Mouse (Mus musculus): ENCODE measurements around the gene Hnrnpul2. TPM values are rescaled to one million over a fixed set of nuclear protein-coding genes. Genes with fewer than 3 reads are reported as not detected.
"Not testable (repeated sequence)": the region's sequence is repeated elsewhere in the genome, so short reads cannot be mapped to it uniquely, and the experiment has no call there.

The Hnrnpul2 gene
- polyA plus RNA-seq, 1 experiment from 2014 or later = 5.4 TPM

DNA sequence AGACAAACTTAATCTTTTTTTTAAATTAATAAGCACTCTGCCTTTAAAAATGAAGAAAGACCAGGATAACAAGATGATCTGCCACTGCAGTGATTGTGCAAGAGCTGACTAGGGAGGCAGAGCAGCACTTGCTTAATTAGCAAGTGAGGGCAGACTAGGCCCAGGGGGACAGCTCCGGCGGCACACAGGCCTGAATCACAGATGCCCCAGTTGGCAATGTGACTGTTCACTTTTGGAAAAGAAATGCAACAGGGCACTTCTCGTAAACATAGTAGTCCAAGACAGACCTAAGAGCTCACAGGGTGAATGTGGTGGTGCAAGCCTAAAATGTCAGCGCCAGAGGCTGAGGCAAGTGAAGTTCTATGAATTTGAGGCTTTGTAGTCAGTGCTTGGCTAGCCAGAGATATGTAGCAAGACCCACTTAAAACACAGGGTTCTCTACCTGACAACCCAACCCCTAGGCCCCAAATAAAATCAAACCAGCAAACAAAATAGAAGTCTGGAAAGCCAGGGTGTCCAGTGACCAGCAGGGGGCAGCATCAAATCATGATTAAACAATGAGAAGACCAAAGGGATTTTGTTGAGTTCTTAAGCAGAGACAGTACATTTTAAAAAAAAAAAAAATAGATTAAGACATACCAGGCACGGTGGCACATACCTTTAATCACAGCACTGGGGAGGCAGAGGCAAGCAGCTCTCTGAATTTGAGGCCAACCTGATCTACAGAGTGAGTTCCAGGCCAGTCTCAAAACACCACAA is 24.7 kb downstream of the Hnrnpul2 start:
- no peak overlapping the region for H3K27ac ChIP-seq
- 66% methylated on average over 5 of the region's 5 CpGs for WGBS
- DNase-seq (ENCODE audit: extremely low spot score, low spot score) = peak; percentile 66
- H3K4me1 ChIP-seq = peaks cover 21% of the 10 kb centered on the region
- no peaks in the 10 kb centered on the region for H3K27me3 ChIP-seq (ENCODE audit: poor library complexity, severe bottlenecking)
- no peaks in the 10 kb centered on the region for H3K9me3 ChIP-seq
- H3K36me3 ChIP-seq (replicated peaks) = peaks cover 61% of the 10 kb centered on the region
- H3K4me3 ChIP-seq = no peak overlapping the region

DNA sequence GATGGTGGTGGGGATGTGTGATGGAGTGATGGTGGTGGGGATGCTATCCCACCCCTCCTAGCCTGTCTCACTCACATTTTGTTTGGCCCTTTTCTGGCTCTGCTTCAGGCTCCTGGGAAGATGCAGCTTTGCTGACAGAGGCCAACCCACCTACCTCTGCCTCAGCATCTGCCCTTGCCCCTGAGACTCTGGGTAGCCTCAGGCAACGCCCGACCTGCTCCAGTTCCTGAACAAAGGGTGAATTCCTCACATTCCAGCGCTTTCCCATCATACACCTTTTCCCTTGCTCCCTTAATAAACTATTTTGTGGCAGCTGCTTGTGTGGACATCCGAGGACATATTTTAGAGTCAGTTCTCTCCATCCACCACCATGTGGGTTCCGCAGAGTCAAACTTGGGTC is 28.5 kb downstream of the Hnrnpul2 start:
- Histone ChIP-seq H3K4me1 (peaks cover 10% of the 10 kb centered on the region), H3K9me3 (no peaks in the 10 kb centered on the region), H3K27me3 (ENCODE audit: poor library complexity, severe bottlenecking) (no peaks in the 10 kb centered on the region), H3K27ac (no peak overlapping the region), H3K36me3 (replicated peaks) (peaks cover 41% of the 10 kb centered on the region), H3K4me3 (no peak overlapping the region)
- WGBS = 82% methylated on average over 5 of the region's 5 CpGs
- no peak for DNase-seq (ENCODE audit: extremely low spot score, low spot score)

DNA sequence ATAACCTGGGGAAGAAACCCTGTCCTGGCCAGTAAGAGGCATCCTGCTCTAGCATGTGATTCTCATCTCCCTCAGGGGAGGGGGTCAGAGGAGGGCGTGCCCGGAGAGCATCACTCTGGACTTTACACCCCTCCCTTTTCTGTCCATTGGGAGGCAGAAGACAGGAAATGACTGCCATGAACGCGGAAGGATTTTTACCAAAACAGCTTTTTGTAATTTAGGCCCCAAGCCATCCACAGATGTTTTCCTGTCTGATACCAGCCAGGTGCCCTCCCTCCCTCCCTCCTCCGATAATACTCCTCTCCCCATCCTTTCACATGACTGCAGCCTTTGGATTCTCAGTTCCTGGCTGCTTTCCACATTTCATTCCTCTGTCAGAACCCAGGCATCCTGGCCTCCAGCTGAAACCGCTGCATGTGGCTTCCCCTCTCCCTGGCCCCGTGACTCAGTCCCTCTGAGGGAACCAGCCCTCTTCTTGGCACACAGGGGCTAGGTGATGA is 30.6 kb downstream of the Hnrnpul2 start, which contains the start of gene Lrrn4cl:
TSS of gene Lrrn4cl (plus strand) at position 367 of the 500 bp plus-strand sequence.
- DNase-seq (ENCODE audit: extremely low spot score, low spot score) = no peak

DNA sequence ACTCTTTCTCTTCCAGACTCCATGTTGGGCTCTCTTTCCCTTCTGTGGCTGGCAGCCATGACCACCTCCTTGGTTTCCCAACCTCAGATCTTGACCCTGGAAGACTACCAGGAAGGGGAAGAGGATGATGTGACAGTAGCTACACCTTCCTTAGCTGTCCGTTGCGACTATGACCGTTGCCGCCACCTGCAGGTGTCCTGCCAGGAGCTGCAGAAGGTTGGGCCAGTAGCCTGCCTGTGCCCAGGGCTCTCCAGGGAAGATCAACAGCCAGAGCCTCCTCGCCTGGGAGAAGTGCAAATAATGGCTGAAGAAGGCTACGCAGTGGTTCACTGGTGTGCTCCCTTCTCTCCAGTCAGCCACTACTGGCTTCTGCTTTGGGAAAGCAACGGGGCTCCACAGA is 31.8 kb downstream of the Hnrnpul2 start:
- Histone ChIP-seq H3K9me3 (no peaks in the 10 kb centered on the region), H3K36me3 (replicated peaks) (peaks cover 25% of the 10 kb centered on the region), H3K27me3 (ENCODE audit: poor library complexity, severe bottlenecking) (no peaks in the 10 kb centered on the region), H3K27ac (no peak overlapping the region), H3K4me3 (no peak overlapping the region), H3K4me1 (peaks cover 10% of the 10 kb centered on the region)
- 54% methylated on average over 7 of the region's 7 CpGs for WGBS
- no peak for DNase-seq (ENCODE audit: extremely low spot score, low spot score)

More for the DNA sequence above, 30.6 kb downstream of the Hnrnpul2 start, which contains the start of gene Lrrn4cl:
- 34% methylated on average over 7 of the region's 7 CpGs for WGBS
- Histone ChIP-seq H3K36me3 (replicated peaks) (peaks cover 37% of the 10 kb centered on the region), H3K27me3 (ENCODE audit: poor library complexity, severe bottlenecking) (no peaks in the 10 kb centered on the region), H3K9me3 (no peaks in the 10 kb centered on the region), H3K4me1 (peaks cover 10% of the 10 kb centered on the region), H3K4me3 (no peak within 1 kb of the TSS), H3K27ac (peak within 1 kb of the TSS; percentile 20)

DNA sequence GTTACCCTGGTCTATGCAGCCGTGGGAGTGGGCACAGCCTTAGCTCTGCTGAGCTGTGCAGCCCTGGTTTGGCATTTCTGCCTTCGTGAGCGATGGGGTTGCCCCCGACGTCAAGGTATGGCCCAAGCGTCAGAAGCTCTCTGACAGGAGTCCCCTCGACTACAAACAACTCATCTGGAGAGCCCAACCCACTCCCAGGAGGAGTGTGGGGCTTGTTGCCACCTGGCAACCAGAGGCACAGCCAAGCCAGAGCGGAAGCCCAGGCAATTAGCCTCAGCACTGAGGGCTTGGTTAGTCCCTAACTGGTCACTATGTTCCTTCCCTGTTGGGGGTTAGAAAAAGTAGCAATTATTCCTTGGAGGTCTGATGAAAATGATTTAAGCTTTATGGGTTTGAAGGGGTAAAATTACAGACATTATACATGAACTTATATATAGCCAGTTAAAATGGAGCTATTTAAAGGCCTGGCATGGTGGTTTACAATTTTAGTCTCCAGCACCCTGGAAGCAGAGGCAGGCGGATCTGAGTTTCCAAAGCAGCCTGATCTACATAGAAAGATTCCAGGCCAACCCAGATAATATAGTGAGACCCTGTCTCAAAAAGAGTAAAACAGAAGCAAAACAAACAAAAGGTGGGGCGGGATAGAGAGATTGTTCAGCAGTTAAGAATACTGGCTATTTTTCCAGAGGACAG is 32.6 kb downstream of the Hnrnpul2 start:
- DNase-seq (ENCODE audit: extremely low spot score, low spot score) = no peak
- H3K27me3 ChIP-seq (ENCODE audit: poor library complexity, severe bottlenecking) = no peaks in the 10 kb centered on the region
- H3K4me1 ChIP-seq = peaks cover 10% of the 10 kb centered on the region
- H3K36me3 ChIP-seq (replicated peaks) = peaks cover 17% of the 10 kb centered on the region
- WGBS = 65% methylated on average over 10 of the region's 10 CpGs
- no peaks in the 10 kb centered on the region for H3K9me3 ChIP-seq
- H3K27ac ChIP-seq = no peak overlapping the region
- H3K4me3 ChIP-seq = no peak overlapping the region

DNA sequence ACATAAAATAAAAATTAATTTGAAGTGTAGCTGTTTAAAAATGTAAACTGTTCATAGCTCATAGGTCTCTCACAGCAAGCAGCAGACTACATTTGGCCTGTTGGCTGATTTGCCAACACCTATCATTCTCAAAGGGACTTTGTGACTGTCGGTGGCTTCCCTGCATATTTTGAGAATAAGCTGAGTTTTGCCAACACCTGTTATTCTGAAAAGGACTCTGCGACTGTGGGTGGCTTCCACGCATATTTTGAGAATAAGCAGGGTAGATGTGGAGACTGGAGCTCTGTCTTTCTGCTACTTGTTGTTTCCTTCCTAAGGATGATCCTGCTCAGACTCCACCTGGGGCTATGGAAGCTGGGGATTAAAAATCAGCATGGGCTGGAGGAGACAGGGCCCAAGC is 33.3 kb downstream of the Hnrnpul2 start:
- H3K36me3 ChIP-seq (replicated peaks) = peaks cover 10% of the 10 kb centered on the region
- no peaks in the 10 kb centered on the region for H3K27me3 ChIP-seq (ENCODE audit: poor library complexity, severe bottlenecking)
- H3K4me1 ChIP-seq = peaks cover 10% of the 10 kb centered on the region
- no peak for DNase-seq (ENCODE audit: extremely low spot score, low spot score)
- no peak overlapping the region for H3K27ac ChIP-seq
- no peak overlapping the region for H3K4me3 ChIP-seq
- 91% methylated on average over 3 of the region's 3 CpGs for WGBS
- no peaks in the 10 kb centered on the region for H3K9me3 ChIP-seq

DNA sequence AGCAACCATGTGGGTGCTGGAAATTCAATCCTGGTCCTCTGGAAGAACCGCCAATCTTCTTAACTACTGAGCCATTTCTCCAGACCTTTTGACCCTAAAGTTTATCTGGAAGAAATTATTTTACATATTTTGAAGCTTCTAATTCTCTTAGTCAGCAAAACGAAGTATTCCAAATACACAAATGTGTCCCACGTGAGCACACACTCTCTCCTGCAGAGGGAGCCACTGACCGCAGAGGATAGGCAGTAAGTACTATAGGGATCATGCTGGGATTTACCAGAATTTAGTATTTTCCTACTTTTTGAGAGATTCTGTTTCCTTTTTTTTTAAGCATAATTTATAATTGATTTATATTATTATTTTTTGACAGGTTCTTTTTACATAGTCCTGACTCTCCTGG is 37.9 kb downstream of the Hnrnpul2 start:
- H3K27me3 ChIP-seq (ENCODE audit: poor library complexity, severe bottlenecking) = no peaks in the 10 kb centered on the region
- no peaks in the 10 kb centered on the region for H3K4me1 ChIP-seq
- H3K9me3 ChIP-seq = no peaks in the 10 kb centered on the region
- no peak overlapping the region for H3K27ac ChIP-seq
- WGBS = 43% methylated on average over 4 of the region's 4 CpGs
- DNase-seq (ENCODE audit: extremely low spot score, low spot score) = no peak
- H3K4me3 ChIP-seq = no peak overlapping the region
- no peaks in the 10 kb centered on the region for H3K36me3 ChIP-seq (replicated peaks)

DNA sequence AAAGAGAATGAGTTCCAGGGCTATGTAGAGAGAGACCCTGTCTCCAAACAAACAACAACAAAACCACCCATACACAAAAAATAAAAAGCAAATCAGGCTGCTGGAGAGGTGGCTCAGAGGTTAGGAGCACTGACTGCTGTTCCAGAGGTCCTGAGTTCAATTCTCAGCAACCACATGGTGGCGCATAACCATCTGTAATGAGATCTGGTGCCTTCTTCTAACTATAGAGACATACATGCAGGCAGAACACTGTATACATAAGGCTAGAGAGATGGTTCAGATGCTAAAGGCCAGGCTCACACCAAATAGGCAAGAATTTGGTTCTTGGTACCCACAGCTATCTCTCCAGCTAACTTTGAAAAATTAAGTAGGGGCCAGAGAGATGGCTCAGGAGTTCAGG is 39.2 kb downstream of the Hnrnpul2 start:
- 21% methylated on average over 1 of the region's 1 CpGs for WGBS

DNA sequence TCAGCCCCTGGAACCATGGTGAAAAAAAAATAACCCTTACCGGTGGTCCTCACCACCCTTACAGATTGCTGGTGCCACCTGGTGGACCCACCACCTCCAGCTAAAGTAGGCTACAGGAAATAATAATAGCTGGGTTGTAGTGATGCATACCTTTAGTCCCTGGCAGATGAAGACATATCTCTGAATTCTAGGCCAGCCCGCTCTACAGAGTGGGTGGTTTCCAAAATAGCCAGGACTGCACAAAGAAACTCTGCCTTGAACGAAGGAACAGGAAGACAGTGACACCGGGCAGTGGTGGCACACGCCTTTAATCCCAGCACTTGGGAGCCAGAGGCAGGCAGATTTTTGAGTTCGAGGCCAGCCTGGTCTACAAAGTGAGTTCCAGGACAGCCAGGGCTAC is 44.5 kb downstream of the Hnrnpul2 start:
- Histone ChIP-seq H3K27me3 (ENCODE audit: poor library complexity, severe bottlenecking) (no peaks in the 10 kb centered on the region), H3K36me3 (replicated peaks) (no peaks in the 10 kb centered on the region), H3K4me3 (no peak overlapping the region), H3K4me1 (no peaks in the 10 kb centered on the region), H3K27ac (no peak overlapping the region), H3K9me3 (no peaks in the 10 kb centered on the region)
- 85% methylated on average over 6 of the region's 6 CpGs for WGBS
- no peak for DNase-seq (ENCODE audit: extremely low spot score, low spot score)

More for the DNA sequence above, 39.2 kb downstream of the Hnrnpul2 start:
- H3K4me1 ChIP-seq = no peaks in the 10 kb centered on the region
- no peaks in the 10 kb centered on the region for H3K27me3 ChIP-seq (ENCODE audit: poor library complexity, severe bottlenecking)
- no peak for DNase-seq (ENCODE audit: extremely low spot score, low spot score)
- H3K9me3 ChIP-seq = no peaks in the 10 kb centered on the region
- H3K4me3 ChIP-seq = no peak overlapping the region
- H3K36me3 ChIP-seq (replicated peaks) = no peaks in the 10 kb centered on the region
- no peak overlapping the region for H3K27ac ChIP-seq

DNA sequence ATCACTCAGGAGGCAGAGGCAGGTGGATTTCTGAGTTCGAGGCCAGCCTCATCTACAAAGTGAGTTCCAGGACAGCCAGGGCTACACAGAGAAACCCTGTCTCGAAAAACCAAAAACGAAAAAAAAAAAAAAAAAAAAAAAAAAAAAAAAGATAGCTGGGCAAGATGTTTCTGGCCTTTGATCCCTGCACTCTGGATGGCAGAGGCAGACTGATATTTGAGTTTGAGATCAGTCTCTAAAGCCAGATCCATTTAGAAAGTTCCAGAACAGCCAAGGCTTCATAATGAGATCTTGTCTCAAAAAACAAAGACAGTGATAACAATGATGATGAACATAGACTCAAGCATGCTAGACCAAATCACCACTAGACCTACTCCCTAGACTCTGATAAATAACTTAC is 50.6 kb downstream of the Hnrnpul2 start:
- not testable (repeated sequence) for DNase-seq (ENCODE audit: extremely low spot score, low spot score); H3K27me3 ChIP-seq (ENCODE audit: poor library complexity, severe bottlenecking); H3K9me3 ChIP-seq
- 80% methylated on average over 3 of the region's 3 CpGs for WGBS
- peaks cover 24% of the 10 kb centered on the region for H3K36me3 ChIP-seq (replicated peaks)
- peak overlapping the region; percentile 99 for H3K4me3 ChIP-seq
- peaks cover 14% of the 10 kb centered on the region for H3K4me1 ChIP-seq
- peak overlapping the region; percentile 93 for H3K27ac ChIP-seq

DNA sequence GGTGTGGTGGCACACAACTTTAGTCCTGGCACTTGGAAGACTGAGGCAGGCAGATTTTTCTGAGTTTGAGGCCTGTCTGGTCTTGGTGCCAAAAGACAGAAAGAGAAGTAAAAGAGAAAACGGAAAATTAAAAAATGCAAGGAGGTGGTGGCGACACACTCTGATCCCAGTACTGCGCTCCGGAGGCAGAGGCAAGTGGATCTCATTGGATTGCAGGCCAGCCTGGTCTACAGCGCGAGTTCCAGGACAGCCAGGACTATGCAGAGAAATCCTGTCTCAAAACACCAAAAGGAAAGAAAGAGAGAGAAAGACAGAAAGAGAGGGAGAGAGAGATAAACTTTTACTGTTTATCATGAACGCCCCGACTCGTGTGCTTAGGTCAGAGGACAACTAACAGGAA is 51.0 kb downstream of the Hnrnpul2 start:
- H3K27ac ChIP-seq = peak overlapping the region; percentile 93
- DNase-seq (ENCODE audit: extremely low spot score, low spot score) = no peak

DNA sequence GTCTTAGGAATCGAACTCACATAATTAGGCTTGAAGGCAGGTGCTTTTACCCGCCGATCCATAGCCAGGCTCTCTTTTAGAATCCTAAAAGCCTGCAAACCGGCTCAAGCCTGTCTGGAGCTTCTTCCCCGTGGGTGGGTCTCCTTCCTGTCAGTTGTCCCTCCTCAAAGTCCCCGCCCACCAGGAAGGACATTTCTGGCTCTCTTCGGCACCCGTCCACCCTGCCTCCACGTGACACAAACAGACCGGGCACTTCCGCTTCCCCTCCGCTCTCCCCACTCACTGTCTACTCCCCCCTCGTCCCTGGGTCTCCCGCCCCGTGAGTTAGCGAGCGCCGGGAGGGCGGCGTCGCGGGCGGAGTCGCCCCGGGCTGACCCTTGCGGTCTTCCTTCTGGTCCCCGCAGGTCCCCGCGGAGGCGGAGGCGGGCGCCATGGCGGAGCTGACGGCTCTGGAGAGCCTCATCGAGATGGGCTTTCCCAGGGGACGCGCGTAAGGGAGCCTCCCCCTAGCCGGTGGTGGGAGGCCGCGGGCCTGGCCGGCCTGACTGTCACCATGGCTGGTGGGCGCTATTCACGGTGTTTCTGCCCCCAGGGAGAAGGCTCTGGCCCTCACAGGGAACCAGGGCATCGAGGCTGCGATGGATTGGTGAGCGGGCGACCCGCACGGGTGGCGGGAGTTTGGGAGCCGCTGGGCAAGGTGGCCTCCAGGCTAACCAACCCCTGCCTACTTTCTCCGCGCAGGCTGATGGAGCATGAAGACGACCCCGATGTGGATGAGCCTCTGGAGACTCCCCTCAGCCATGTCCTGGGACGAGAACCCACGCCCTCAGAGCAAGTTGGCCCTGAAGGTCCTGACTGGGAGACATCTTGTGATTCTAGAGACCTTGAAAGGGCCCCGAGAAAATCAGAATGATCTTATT is 51.7 kb downstream of the Hnrnpul2 start, which contains the start of gene Ubxn1:
TSS of gene Ubxn1 (plus strand) at position 230 of the 920 bp plus-strand sequence.
- Histone ChIP-seq H3K4me3 (peak within 1 kb of the TSS; percentile 99), H3K4me1 (peaks cover 14% of the 10 kb centered on the region), H3K27ac (peak within 1 kb of the TSS; percentile 93), H3K36me3 (replicated peaks) (peaks cover 36% of the 10 kb centered on the region), H3K27me3 (ENCODE audit: poor library complexity, severe bottlenecking) (no peaks in the 10 kb centered on the region), H3K9me3 (no peaks in the 10 kb centered on the region)
- WGBS = under 1% methylated on average over 59 of the region's 59 CpGs
- peak; percentile 96 for DNase-seq (ENCODE audit: extremely low spot score, low spot score)

More for the DNA sequence above, 51.0 kb downstream of the Hnrnpul2 start:
- no peaks in the 10 kb centered on the region for H3K27me3 ChIP-seq (ENCODE audit: poor library complexity, severe bottlenecking)
- H3K36me3 ChIP-seq (replicated peaks) = peaks cover 29% of the 10 kb centered on the region
- H3K4me3 ChIP-seq = peak overlapping the region; percentile 99
- H3K9me3 ChIP-seq = no peaks in the 10 kb centered on the region
- WGBS = 60% methylated on average over 9 of the region's 9 CpGs
- peaks cover 14% of the 10 kb centered on the region for H3K4me1 ChIP-seq
